Mouse (Mus musculus) thymus, adult 2 months (tissue): ENCODE measurements around the gene Prkcg.

Experiments used
- CTCF ChIP-seq: fragments of 200-500 bp; IDR thresholded peaks from 2 replicates; pipeline ENCODE4 v1.5.1; 2012; ENCODE audit warnings: mild to moderate bottlenecking, control low read depth, low read length, moderate library complexity, borderline replicate concordance; ENCODE audit not compliant: control insufficient read depth, poor library complexity, insufficient read depth; ENCODE audit errors: extremely low read depth
- POLR2A ChIP-seq: fragments of 200-500 bp; IDR thresholded peaks from 2 replicates; pipeline ENCODE4 v1.6.1; 2012; ENCODE audit warnings: mild to moderate bottlenecking, low read length, control low read depth, moderate library complexity; ENCODE audit not compliant: control insufficient read depth, poor library complexity, insufficient read depth; ENCODE audit errors: extremely low read depth

- TF ChIP-seq CTCF (no peak), POLR2A (no peak)
These were observed 17.4 kb downstream of the Prkcg start for GRCm38 (mm10) chr7:3306400-3306799.
